Mouse (Mus musculus): ENCODE data around the gene Ift80.
A peak's percentile ranks its signal among the peaks of the same experiment; 100 is the strongest.
"Not testable (repeated sequence)": the region's sequence is repeated elsewhere in the genome, so short reads cannot be mapped to it uniquely, and the experiment has no call there.

Gene Ift80

DNA sequence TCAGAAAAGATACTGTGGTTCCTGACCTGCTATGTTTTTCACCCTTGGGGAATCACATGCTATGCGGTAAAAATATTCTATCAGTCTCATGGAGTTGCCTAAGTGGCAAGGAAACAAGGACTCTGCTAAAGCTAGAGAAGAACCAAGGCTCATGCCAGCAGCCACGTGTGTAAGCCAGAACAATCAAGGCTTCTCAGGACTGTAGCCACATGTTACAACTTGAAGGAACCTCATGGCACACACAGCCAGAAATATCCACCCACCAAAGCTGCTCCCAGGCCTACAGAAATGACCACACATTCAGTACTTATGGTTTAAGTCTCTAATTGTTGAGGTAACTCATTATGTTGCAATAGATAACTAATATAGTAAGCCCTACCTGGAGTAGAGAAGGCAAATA, 17.8 kb downstream of the Ift80 start:
- DNase-seq (ENCODE audit: low read depth) = no peak

GRCm38 (mm10) chr3:68980898-68981297, 23.5 kb downstream of the Ift80 start:
- DNase-seq (ENCODE audit: low read depth) = peak; percentile 82

DNA sequence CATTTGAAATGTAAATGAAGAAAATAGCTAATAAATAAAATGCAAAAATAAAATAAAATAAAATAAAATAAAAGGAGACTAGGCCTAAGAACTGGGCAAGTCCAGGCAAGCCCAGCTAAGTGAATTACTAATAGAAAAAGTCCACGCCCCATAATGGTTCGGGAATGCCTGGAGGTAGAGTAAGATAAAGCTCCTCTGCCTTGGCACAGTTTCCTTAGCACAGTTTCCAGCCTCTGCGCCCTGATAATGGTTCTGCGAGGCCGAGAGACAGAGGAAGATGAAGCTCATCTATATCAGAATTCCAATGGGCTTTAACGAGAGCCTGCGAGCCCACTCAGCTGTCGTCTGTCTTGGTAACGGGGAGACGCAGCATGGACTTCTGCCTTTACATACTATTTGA, 25.2 kb downstream of the Ift80 start:
- DNase-seq (ENCODE audit: low read depth) = no peak

DNA sequence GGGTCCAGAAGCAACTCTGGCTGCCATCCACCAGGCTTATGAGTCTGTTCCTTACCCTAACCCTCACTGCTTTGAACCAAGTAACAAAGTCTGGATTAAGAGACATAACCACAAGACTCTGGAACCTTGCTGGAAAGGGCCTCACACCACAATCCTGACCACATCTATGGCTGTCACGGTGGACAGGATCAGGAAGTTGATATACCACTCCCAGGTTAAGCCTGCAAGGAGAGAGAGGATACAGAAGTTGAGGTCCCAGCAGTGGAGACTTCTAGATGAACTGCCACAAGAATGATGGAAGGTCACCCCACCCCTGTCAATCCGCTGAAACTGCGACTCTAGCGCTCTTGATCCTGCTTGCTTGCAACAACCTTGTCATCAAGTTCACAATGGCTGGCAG, 26.7 kb downstream of the Ift80 start:
- no peak for DNase-seq (ENCODE audit: low read depth)

DNA sequence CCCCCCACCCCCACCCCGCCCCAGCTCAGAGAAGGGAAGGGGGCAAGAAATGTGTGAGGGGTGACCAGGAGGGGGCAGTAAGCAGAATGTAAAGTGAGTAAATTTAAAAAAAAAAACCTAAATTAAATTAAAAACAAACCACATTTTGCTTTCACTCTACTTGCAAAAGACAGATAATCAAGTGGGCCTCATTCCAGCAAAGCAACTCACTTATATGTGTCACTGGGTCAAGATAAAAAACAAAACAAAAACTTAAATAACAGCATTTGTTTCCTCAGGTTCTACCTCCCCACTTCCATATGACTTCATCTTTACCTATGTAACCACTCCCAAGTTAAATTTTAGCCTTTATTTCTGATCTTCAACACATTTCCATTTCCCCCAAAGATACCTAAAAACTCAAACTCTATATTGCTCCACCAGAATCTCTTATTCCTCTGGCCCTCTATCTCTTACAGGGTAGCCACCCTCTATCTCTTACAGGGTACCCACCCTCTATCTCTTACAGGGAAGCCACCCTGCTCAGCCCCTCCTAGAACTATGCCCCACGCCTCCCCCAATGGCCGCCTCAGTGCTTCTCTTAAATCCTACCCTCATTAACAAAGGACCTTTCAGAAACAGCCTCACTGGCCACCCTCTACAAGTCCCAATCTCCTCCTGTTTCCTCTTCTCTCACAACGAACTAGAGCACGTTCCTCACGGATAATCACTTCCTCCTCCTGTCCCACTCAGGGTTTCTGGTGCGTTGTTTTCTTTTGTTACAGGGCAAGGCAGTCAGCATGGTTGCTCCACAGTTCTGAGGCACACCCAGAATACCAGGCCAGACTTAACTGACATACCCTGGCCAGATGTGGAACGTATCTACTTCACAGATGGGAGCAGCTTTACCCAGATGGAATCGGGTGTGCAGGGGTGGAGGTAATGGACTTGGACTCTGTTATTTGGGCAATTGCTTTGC, 28.6 kb downstream of the Ift80 start:
- peak; percentile 58 for DNase-seq (ENCODE audit: low read depth)

DNA sequence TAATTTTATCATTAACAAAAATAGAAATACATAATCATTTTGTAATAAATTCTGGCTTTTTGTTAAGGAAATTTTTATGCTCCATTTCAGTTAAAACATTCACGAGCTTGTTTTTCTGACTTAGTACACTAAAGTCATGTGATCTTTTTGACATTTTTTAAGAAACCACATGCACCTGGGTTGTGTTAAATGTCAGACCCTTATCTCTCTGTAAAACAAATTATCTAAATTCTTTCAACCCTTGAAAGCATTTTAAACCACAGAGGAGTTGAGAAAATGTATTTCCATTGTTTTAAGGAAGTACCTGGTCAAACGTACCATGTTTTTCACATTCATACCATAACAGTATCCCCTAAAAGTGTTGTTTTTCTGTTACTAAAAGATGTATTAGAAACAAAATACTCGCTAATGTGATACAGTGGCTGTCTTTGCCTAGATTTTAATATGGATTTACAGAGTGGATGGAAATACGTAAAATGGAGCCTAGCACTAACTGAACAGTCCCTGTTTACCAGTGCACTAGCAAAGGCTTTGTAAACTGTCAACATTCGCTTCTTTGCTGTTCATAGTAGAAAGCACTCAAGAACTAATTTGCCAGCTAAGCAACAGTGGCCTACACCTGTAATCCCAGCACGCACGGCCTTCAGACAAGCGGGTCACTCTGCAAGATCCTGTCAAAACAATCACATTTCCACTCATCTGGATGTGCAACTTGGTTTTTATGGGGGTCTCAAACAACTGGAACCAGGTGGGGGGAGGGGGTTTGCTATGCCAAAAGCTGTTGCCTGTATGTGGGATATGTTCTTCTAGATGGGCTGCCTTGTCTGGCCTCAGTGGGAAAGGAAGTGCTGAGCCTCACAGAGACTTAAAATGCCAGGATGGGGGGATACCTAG, 29.5 kb downstream of the Ift80 start:
- DNase-seq (ENCODE audit: low read depth) = peak; percentile 74

DNA sequence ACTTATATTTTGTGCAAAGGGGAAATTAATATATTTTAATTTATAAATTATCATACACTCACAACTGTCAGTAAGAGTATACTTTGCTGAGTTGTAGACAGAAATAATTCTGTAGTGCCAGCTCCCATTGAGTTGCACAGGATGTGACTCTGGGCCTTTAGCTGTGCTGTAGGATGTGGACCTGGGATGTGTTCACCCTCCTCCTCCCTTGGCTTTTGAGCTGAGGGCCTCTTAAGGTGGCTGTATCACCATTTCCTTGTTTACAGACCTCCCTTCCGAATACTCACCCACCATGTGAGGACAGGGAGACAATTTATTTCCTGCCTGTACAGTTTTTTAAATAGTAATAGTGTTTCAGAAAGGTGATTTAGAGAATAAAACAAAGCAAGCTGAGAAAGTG, 30.8 kb downstream of the Ift80 start:
- DNase-seq (ENCODE audit: low read depth) = peak; percentile 58

DNA sequence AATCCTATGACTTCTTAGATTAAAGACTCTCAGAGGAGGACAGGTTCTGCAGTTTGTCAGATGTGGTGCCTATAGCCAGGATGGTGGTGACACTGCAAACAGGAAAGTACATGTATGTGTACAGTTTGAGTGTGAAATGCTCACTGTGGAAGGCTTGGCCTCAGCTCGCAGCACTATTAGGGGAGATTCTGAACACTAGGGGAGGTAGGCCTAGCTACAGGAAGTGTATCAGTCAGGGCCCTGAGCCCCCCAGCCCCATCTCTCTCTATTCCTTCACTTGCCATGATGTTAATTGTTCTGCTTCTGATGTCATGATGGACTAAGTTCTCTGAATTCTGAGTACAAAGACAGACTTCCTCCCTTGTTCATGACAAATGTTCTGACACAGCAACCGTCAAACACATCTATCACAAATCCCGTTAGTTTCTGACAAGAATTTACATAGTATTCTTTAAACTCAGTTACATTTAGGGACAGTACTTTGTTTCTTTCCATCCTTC, 35.2 kb downstream of the Ift80 start:
- DNase-seq (ENCODE audit: low read depth) = peak; percentile 51

DNA sequence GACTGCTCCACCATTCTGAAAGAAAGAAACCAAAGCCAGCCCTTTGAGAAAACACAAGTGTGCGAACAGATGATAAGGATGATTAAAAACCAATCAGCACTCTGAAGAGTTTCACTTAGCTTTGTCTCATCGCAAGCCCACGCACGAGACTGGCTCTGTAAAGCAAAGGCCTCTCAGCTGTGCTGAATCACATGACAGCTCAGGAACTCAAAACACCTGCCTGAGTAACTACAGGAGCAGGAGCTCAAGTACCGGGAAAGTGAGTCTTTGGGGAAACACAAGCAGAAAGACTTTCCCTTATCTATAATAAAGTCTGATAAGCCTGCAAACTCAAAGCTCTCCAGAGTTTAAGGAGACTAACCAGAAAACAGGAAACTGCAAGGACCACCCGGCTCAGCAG, 37.0 kb downstream of the Ift80 start:
- DNase-seq (ENCODE audit: low read depth) = peak; percentile 78

GRCm38 (mm10) chr3:68966527-68967285, 37.7 kb downstream of the Ift80 start:
- DNase-seq (ENCODE audit: low read depth) = no peak

GRCm38 (mm10) chr3:68964682-68965081, 39.7 kb downstream of the Ift80 start:
- DNase-seq (ENCODE audit: low read depth) = peak; percentile 85

- no peak for DNase-seq (ENCODE audit: low read depth)
Measured at GRCm38 (mm10) chr3:68957413-68957812, 47.0 kb downstream of the Ift80 start.

GRCm38 (mm10) chr3:68956454-68956853, 47.9 kb downstream of the Ift80 start:
- DNase-seq (ENCODE audit: low read depth) = no peak

- peak; percentile 71 for DNase-seq (ENCODE audit: low read depth)
Measured at GRCm38 (mm10) chr3:68954487-68954886, 49.9 kb downstream of the Ift80 start.

GRCm38 (mm10) chr3:68952707-68953106, 51.7 kb downstream of the Ift80 start:
- DNase-seq (ENCODE audit: low read depth) = no peak

DNA sequence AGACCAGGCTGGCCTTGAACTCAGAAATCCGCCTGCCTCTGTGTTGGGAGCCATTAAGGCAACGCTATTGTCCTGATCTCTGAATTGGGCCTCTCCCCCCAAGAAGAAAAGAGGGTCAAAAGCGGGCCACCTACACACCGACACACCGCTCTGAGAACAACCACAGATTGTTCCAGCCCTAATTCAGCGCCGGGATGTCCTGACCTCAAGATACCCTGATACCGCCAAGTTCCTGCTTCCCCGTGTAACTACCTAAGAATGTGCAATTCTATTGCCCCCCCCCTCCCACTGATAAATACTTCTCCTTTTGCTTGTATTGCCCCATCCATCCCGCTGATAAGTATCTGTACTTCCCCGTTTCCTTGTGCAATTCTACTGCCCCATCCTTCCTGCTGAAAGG, 52.4 kb downstream of the Ift80 start:
- DNase-seq (ENCODE audit: low read depth) = not testable (repeated sequence)

DNA sequence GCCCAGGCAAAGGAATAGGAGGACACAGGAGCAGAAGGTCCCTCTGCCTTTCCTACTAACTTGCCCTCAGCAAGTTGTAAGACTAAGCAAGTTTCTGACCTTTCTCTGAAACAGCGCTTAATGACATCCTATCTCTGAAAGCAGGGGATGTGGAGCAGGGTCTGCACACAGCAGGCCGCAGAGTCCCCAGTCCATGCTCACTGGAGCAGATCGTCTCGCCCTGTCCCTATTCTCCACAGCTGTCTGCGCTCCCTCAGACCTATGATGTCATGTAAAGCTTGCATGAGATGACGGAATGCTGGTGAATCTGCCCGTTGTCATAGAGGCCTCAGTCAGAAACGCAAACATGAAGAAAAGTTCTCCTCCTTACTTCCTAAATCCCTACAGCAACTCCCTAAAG, 55.0 kb downstream of the Ift80 start:
- DNase-seq (ENCODE audit: low read depth) = no peak

GRCm38 (mm10) chr3:68948918-68949317, 55.5 kb downstream of the Ift80 start:
- DNase-seq (ENCODE audit: low read depth) = no peak

DNA sequence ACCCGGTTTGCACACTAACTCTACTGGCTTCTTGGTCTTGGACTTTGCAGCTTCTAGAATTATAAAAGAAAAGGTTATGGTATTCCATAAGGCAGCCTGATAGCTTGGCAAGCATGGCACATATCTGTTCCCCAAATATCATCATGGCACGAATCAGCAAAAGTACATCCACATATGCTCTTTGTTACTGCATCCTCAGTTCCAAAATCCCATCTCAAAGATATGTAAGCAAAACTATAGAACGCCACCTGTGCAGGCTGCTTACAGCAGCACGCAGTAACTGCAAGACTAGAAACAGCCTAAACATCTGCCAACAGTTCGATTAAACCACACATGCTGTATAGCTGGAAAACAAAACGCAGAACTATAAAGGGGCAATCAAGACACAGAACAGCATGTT, 62.5 kb downstream of the Ift80 start:
- DNase-seq (ENCODE audit: low read depth) = no peak

DNA sequence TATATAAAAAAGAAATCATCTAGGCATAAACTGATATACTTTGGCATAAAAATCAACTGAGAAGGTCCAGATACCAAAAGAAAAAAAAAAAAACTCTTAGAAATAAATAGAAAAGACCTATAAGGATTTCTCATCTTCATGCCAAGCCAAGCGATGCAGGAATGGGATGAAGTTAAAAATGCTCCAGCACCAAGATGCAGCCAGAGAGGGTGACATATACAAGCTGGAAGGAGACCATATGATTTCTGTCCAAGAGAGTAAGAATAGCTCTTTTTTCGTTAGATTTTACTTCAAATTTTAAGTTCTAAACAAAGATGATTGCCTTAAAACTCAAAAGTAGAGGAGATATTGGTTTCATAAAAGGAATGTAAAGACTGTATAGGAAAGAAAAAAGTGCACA, 64.1 kb downstream of the Ift80 start:
- DNase-seq (ENCODE audit: low read depth) = no peak

- DNase-seq (ENCODE audit: low read depth) = no peak
Measured at GRCm38 (mm10) chr3:68939312-68939711, 65.1 kb downstream of the Ift80 start.

- DNase-seq (ENCODE audit: low read depth) = no peak
Measured at GRCm38 (mm10) chr3:68936709-68937108, 67.7 kb downstream of the Ift80 start.
